Mouse (Mus musculus): Measurements from ENCODE around the gene Pla2g2d. TPM values are rescaled to one million over a fixed set of nuclear protein-coding genes. Genes with fewer than 3 reads are reported as not detected.
"Not testable (repeated sequence)": the region's sequence is repeated elsewhere in the genome, so short reads cannot be mapped to it uniquely, and the experiment has no call there.

The Pla2g2d gene
- polyA plus RNA-seq, 1 experiment from 2014 or later = not detected

GRCm38 (mm10) chr4:138806160-138806559 is 30.6 kb downstream of the Pla2g2d start:
- Histone ChIP-seq H3K4me1 (ENCODE audit: control insufficient read depth, low read depth, low read length) (no peaks in the 10 kb centered on the region), H3K27me3 (ENCODE audit: control insufficient read depth, insufficient read depth, low read depth, low read length) (no peaks in the 10 kb centered on the region), H3K36me3 (ENCODE audit: control insufficient read depth, insufficient read depth) (no peaks in the 10 kb centered on the region), H3K4me3 (ENCODE audit: low read depth, low read length) (no peak overlapping the region), H3K9me3 (replicated peaks; ENCODE audit: control insufficient read depth, low read length) (no peaks in the 10 kb centered on the region), H3K4me2 (ENCODE audit: low read depth, low read length) (no peak overlapping the region), H3K27ac (ENCODE audit: low read length) (no peak overlapping the region), H3K9ac (ENCODE audit: low read depth, low read length) (no peak overlapping the region)
- ATAC-seq (ENCODE audit: low read depth) = no peak
- WGBS (ENCODE audit: insufficient replicate concordance) = 59% methylated on average over 8 of the region's 8 CpGs

- ATAC-seq (ENCODE audit: low read depth) = no peak
- Histone ChIP-seq H3K27ac (ENCODE audit: low read length) (no peak overlapping the region), H3K9me3 (replicated peaks; ENCODE audit: control insufficient read depth, low read length) (no peaks in the 10 kb centered on the region), H3K4me2 (ENCODE audit: low read depth, low read length) (no peak overlapping the region), H3K9ac (ENCODE audit: low read depth, low read length) (no peak overlapping the region), H3K27me3 (ENCODE audit: control insufficient read depth, insufficient read depth, low read depth, low read length) (no peaks in the 10 kb centered on the region), H3K4me3 (ENCODE audit: low read depth, low read length) (no peak overlapping the region), H3K36me3 (ENCODE audit: control insufficient read depth, insufficient read depth) (no peaks in the 10 kb centered on the region), H3K4me1 (ENCODE audit: control insufficient read depth, low read depth, low read length) (no peaks in the 10 kb centered on the region)
- 18% methylated on average over 7 of the region's 7 CpGs for WGBS (ENCODE audit: insufficient replicate concordance)
Observed at GRCm38 (mm10) chr4:138806920-138807541, 31.5 kb downstream of the Pla2g2d start.

GRCm38 (mm10) chr4:138816166-138816565 is 40.6 kb downstream of the Pla2g2d start:
- Histone ChIP-seq H3K27me3 (ENCODE audit: control insufficient read depth, insufficient read depth, low read depth, low read length) (no peaks in the 10 kb centered on the region), H3K9me3 (replicated peaks; ENCODE audit: control insufficient read depth, low read length) (no peaks in the 10 kb centered on the region), H3K4me1 (ENCODE audit: control insufficient read depth, low read depth, low read length) (no peaks in the 10 kb centered on the region), H3K4me3 (ENCODE audit: low read depth, low read length) (no peak overlapping the region), H3K36me3 (ENCODE audit: control insufficient read depth, insufficient read depth) (no peaks in the 10 kb centered on the region), H3K4me2 (ENCODE audit: low read depth, low read length) (no peak overlapping the region), H3K27ac (ENCODE audit: low read length) (no peak overlapping the region), H3K9ac (ENCODE audit: low read depth, low read length) (no peak overlapping the region)
- WGBS (ENCODE audit: insufficient replicate concordance) = 68% methylated on average over 9 of the region's 9 CpGs
- no peak for ATAC-seq (ENCODE audit: low read depth)

GRCm38 (mm10) chr4:138817736-138818135 is 42.2 kb downstream of the Pla2g2d start:
- no peaks in the 10 kb centered on the region for H3K9me3 ChIP-seq (replicated peaks; ENCODE audit: control insufficient read depth, low read length)
- no peaks in the 10 kb centered on the region for H3K27me3 ChIP-seq (ENCODE audit: control insufficient read depth, insufficient read depth, low read depth, low read length)
- 42% methylated on average over 6 of the region's 6 CpGs for WGBS (ENCODE audit: insufficient replicate concordance)
- no peak overlapping the region for H3K9ac ChIP-seq (ENCODE audit: low read depth, low read length)
- no peaks in the 10 kb centered on the region for H3K4me1 ChIP-seq (ENCODE audit: control insufficient read depth, low read depth, low read length)
- no peak for ATAC-seq (ENCODE audit: low read depth)
- no peak overlapping the region for H3K27ac ChIP-seq (ENCODE audit: low read length)
- no peak overlapping the region for H3K4me3 ChIP-seq (ENCODE audit: low read depth, low read length)
- H3K4me2 ChIP-seq (ENCODE audit: low read depth, low read length) = no peak overlapping the region
- H3K36me3 ChIP-seq (ENCODE audit: control insufficient read depth, insufficient read depth) = no peaks in the 10 kb centered on the region

GRCm38 (mm10) chr4:138819101-138819500 is 43.6 kb downstream of the Pla2g2d start:
- H3K27ac ChIP-seq (ENCODE audit: low read length) = no peak overlapping the region
- H3K27me3 ChIP-seq (ENCODE audit: control insufficient read depth, insufficient read depth, low read depth, low read length) = no peaks in the 10 kb centered on the region
- no peaks in the 10 kb centered on the region for H3K9me3 ChIP-seq (replicated peaks; ENCODE audit: control insufficient read depth, low read length)
- ATAC-seq (ENCODE audit: low read depth) = no peak
- H3K9ac ChIP-seq (ENCODE audit: low read depth, low read length) = no peak overlapping the region
- no peak overlapping the region for H3K4me3 ChIP-seq (ENCODE audit: low read depth, low read length)
- WGBS (ENCODE audit: insufficient replicate concordance) = 44% methylated on average over 8 of the region's 8 CpGs
- no peaks in the 10 kb centered on the region for H3K4me1 ChIP-seq (ENCODE audit: control insufficient read depth, low read depth, low read length)
- no peak overlapping the region for H3K4me2 ChIP-seq (ENCODE audit: low read depth, low read length)
- H3K36me3 ChIP-seq (ENCODE audit: control insufficient read depth, insufficient read depth) = no peaks in the 10 kb centered on the region

- H3K4me2 ChIP-seq (ENCODE audit: low read depth, low read length) = no peak overlapping the region
- ATAC-seq (ENCODE audit: low read depth) = no peak
- WGBS (ENCODE audit: insufficient replicate concordance) = 62% methylated on average over 2 of the region's 2 CpGs
- H3K9me3 ChIP-seq (replicated peaks; ENCODE audit: control insufficient read depth, low read length) = no peaks in the 10 kb centered on the region
- H3K27me3 ChIP-seq (ENCODE audit: control insufficient read depth, insufficient read depth, low read depth, low read length) = no peaks in the 10 kb centered on the region
- H3K4me1 ChIP-seq (ENCODE audit: control insufficient read depth, low read depth, low read length) = no peaks in the 10 kb centered on the region
- no peak overlapping the region for H3K9ac ChIP-seq (ENCODE audit: low read depth, low read length)
- no peaks in the 10 kb centered on the region for H3K36me3 ChIP-seq (ENCODE audit: control insufficient read depth, insufficient read depth)
- H3K4me3 ChIP-seq (ENCODE audit: low read depth, low read length) = no peak overlapping the region
- no peak overlapping the region for H3K27ac ChIP-seq (ENCODE audit: low read length)
Observed at GRCm38 (mm10) chr4:138821036-138821435, 45.5 kb downstream of the Pla2g2d start.

- not testable (repeated sequence) for H3K9ac ChIP-seq (ENCODE audit: low read depth, low read length); H3K4me2 ChIP-seq (ENCODE audit: low read depth, low read length); H3K27me3 ChIP-seq (ENCODE audit: control insufficient read depth, insufficient read depth, low read depth, low read length); H3K27ac ChIP-seq (ENCODE audit: low read length); H3K9me3 ChIP-seq (replicated peaks; ENCODE audit: control insufficient read depth, low read length); H3K4me1 ChIP-seq (ENCODE audit: control insufficient read depth, low read depth, low read length); H3K36me3 ChIP-seq (ENCODE audit: control insufficient read depth, insufficient read depth); H3K4me3 ChIP-seq (ENCODE audit: low read depth, low read length); ATAC-seq (ENCODE audit: low read depth)
- WGBS (ENCODE audit: insufficient replicate concordance) = 51% methylated on average over 2 of the region's 2 CpGs
Observed at GRCm38 (mm10) chr4:138824161-138824560, 48.6 kb downstream of the Pla2g2d start.

- Histone ChIP-seq H3K4me2 (ENCODE audit: low read depth, low read length) (no peak overlapping the region), H3K27ac (ENCODE audit: low read length) (no peak overlapping the region), H3K9ac (ENCODE audit: low read depth, low read length) (no peak overlapping the region), H3K27me3 (ENCODE audit: control insufficient read depth, insufficient read depth, low read depth, low read length) (no peaks in the 10 kb centered on the region), H3K4me1 (ENCODE audit: control insufficient read depth, low read depth, low read length) (no peaks in the 10 kb centered on the region), H3K36me3 (ENCODE audit: control insufficient read depth, insufficient read depth) (no peaks in the 10 kb centered on the region), H3K9me3 (replicated peaks; ENCODE audit: control insufficient read depth, low read length) (no peaks in the 10 kb centered on the region), H3K4me3 (ENCODE audit: low read depth, low read length) (no peak overlapping the region)
- 73% methylated on average over 2 of the region's 2 CpGs for WGBS (ENCODE audit: insufficient replicate concordance)
- ATAC-seq (ENCODE audit: low read depth) = no peak
Observed at GRCm38 (mm10) chr4:138824660-138825059, 49.1 kb downstream of the Pla2g2d start.

- no peaks in the 10 kb centered on the region for H3K4me1 ChIP-seq (ENCODE audit: control insufficient read depth, low read depth, low read length)
- no peak overlapping the region for H3K4me3 ChIP-seq (ENCODE audit: low read depth, low read length)
- no peak overlapping the region for H3K9ac ChIP-seq (ENCODE audit: low read depth, low read length)
- H3K36me3 ChIP-seq (ENCODE audit: control insufficient read depth, insufficient read depth) = no peaks in the 10 kb centered on the region
- WGBS (ENCODE audit: insufficient replicate concordance) = 34% methylated on average over 18 of the region's 18 CpGs
- H3K4me2 ChIP-seq (ENCODE audit: low read depth, low read length) = no peak overlapping the region
- ATAC-seq (ENCODE audit: low read depth) = no peak
- H3K9me3 ChIP-seq (replicated peaks; ENCODE audit: control insufficient read depth, low read length) = no peaks in the 10 kb centered on the region
- no peak overlapping the region for H3K27ac ChIP-seq (ENCODE audit: low read length)
- no peaks in the 10 kb centered on the region for H3K27me3 ChIP-seq (ENCODE audit: control insufficient read depth, insufficient read depth, low read depth, low read length)
Observed at GRCm38 (mm10) chr4:138825751-138826567, 50.4 kb downstream of the Pla2g2d start.

Measured in liver, embryonic 16.5 days (tissue).